Mouse (Mus musculus): ENCODE results near the gene Mov10.

DNA sequence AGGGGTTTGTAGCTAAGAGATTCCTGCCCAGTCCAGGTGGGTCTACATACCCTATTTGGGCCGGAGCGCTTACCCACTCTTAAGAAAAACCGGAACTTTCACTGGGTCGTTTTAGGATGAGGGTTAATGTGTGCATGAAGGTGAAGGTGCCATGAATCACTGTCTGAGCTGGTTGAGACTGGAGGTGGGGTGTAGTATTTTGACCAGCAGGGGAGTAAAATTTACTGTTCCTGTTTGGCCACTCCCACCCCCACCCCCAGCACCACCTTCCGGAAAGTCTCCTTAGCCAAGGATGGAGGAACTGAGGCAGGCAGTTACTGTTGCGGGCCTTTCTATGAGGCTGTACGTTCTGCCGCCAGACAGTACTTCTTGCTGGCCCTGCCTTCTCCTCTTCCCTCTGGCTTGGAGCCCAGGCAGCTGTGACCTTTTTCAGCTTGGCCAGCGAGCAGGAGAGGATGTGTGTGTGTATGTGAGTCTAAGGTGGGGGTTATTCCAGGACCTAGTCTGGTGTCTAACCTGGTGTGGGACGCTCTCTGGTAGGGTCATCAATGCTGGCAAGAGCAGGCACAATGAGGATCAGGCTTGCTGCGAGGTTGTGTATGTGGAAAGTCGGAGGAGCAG lies 36.2 kb downstream of the Mov10 start:
- no peak for TF ChIP-seq CTCF (IDR thresholded peaks at IDR 0.05; ENCODE audit: borderline replicate concordance, control insufficient read depth, extremely low read depth, insufficient read depth, low read length, poor library complexity)
- no peak for TF ChIP-seq POLR2A (IDR thresholded peaks at IDR 0.05; ENCODE audit: control insufficient read depth, extremely low read depth, insufficient read depth, low read length, poor library complexity)
